Mouse (Mus musculus) retina, adult 2 months (tissue): Measurements from ENCODE around the gene Dcaf10.
"Not testable (repeated sequence)": the region's sequence is repeated elsewhere in the genome, so short reads cannot be mapped to it uniquely, and the experiment has no call there.

Source experiments
- DNase-seq: peaks from one replicate; pipeline ENCODE4 v3.0.0-alpha.2; 2012; ENCODE audit warnings: low read depth, low spot score

The Dcaf10 gene

DNA sequence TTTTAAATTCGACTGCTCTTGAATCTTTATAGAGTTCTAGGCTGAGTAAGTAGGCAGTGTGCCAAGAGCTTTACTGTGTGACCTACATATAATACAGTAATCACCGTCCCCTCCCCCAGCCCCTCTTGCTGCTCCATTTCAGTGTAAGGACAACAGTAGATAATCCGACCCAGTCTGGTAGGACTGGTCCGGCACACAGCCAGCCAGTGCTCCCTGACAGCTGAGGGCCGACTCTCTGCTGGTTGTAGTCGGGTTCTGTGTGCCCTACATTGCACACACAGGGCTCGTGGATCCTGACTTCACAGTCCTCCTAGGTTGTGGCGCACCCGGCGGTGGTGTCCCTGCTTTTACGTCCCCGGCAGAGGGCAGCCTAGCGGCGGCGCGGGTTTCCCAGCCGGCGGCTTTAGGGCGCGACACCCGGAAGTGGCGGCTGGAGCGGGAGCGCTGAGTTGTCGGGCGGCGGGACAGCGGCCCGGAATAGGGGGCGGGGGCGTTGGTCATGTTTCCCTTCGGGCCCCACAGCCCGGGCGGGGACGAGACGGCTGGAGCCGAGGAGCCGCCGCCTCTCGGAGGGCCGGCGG, at the start of gene Dcaf10:
Gene Dcaf10, plus strand, starts transcription at position 433 of the 581 bp plus-strand sequence.
- DNase-seq = peak; percentile 83

DNA sequence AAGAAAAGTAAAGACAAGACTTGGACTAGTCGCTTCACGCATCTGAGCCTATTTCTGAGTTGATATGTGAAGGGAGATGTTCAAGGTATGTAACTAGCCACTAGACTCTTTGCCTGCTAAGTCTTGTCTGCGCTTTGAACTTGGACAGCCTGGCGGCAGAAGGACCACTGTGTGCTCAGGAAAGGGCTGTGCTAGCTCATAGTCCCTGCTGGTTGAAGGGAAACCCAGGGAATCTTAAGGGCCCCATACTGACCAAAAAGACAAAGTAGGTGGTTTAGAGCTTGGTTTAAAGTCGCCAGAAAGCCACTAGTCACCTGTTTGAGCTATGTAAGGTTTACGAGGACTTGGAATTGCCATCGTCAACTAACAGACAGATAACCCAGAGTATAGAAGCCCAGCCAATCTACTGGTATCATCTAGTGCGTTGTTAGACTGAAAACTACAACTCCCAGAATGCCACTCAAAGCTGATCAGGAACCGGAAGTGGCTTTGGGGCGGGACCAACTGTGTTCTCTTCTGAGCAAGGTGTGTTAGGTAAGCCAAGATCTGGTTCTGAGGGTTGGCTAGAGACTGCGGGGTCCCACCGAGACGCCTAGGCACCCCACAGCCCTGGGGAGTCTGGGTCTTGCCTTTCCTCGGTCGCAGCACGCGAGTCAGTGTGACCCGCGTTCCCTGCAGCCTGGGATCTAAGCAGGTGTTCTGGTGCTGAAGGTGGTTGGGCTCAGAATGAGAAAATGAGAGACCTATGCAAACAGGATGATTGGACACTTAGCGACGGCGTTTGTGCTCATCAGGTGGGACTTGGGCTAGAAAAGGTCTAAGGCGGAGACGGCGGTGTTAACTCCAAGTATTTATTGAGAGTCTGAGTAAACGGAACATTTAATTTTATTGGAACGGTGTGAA, 45.0 kb upstream of the Dcaf10 start, which contains the start of gene Trmt10b:
Gene Trmt10b, plus strand, starts transcription at position 466 of the 903 bp plus-strand sequence.
- DNase-seq = peak; percentile 69

DNA sequence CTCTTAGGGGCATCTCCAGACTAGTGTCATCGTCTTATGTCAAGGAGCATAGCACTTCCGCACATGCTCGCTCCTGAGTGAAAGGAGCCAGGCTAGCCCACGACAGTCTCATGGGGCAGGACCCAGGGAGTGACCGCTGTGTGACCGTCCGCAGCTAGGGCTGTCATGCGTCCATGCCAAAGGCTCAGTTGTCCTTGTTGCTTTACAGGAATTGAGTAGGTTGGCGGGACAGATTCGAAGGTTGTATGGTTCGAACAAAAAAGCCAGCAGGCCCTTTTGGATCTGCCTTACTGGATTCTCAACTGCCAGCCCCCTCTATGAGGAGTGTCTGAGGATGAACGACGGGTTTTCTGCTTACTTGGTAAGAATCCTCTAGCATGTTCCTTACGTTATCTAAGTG, 36.4 kb upstream of the Dcaf10 start:
- DNase-seq = no peak

DNA sequence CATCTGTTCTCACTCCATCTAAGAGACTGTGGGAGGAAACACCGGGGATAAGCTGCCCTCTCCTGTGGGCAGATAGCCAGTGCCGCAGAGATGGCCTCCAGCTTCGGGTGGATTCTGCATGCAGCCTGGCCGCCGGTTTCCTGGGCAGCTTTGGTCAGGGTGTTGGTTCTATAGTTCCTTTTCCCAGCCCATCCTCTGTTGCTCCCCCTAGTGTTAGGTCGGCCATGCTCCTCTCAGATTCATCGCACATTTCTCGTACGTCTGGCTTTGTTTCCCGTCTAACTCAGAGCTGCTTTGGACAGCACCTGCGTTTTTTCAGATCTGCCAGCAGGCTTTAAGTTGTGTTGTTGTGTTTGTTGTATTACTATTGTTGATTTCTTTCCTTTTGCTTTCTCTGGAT, 33.9 kb upstream of the Dcaf10 start:
- DNase-seq = no peak

DNA sequence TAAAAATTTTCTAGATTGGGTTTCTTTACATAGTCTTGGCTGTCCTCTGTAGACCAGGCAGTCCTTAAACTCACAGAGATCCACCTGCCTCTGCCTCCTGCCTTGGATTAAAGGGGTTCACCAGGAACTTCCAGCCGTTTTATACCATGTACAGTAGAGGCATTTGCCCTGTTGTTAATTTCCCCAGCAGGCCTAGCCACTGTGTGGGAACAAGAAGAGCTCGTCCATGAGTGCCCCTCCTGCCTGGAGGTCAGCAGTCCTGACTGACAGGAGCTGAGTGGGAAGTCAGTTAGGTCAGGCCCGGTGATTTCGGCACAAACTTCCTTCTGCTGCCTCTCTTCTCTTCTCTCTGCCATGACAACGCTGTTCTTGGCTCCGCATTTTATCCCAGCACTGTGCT, 33.3 kb upstream of the Dcaf10 start:
- DNase-seq = no peak

DNA sequence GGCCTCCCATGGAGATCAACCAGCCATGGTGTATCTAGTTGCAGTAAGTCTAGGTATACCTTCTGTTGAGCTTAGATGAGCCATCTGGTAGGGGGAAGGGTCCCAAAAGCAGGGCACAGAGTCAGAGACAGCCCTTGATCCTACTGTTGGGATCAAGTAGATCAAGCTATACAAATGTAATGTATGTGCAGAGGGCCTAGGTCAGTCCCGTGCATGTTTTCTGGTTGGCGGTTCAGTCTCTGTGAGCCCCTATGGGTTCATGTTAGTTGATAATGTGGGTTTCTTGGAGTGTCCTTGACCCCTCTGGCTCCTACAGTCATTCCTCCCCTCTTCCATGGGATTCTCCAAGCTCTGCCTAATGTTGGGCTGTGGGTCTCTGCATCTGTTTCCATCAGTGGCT, 30.8 kb upstream of the Dcaf10 start:
- no peak for DNase-seq

DNA sequence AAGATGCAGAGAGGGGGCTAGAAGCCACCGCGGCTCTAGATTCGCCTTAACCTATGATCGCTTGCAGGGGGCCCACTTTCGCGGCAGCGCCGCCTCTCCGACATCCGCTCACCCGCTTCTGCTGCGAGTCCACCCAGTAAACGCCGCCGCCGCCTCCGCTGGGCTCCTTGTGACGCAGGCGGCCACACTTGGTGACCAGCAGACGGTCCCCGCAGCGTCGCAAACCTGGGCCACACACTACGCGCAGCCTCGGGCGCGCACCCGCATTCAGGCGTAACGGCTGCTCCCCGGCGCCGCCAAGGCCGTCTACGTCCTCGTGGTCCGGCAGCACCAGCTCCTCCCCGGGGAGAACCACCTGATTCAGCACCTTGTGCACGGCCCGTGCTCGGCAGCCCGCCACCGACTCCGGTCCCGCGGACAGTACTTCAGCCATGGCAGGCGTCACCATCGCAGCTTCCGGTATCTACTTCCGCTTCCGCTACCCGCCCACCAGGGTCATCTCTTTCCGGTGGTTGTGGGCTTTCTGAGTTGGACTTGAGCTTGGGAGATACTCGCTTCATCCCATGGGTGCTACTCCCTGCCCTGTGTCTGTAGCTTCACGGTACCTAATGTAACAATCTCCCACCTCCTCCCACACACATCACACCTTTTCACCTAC, 21.6 kb upstream of the Dcaf10 start:
- peak; percentile 61 for DNase-seq

DNA sequence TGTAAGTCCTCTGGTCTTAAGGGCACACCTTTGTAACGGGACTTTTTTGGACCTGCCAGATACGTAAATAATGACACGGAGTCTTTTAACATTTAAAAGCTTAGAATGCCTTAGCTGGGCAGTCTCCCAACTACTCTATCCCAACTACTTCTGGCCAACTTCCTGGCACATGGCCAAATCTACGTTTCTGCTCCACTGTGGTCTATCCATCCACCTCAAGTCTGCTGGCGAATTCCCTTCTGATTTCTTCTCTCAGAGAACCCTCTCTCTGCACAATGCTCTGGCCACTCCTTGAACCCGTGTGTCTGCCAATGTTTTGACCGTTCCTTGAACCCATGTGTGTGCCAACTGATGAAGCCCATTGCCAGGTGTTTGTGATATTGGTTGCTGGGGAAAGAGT, 10.8 kb upstream of the Dcaf10 start:
- DNase-seq = no peak

DNA sequence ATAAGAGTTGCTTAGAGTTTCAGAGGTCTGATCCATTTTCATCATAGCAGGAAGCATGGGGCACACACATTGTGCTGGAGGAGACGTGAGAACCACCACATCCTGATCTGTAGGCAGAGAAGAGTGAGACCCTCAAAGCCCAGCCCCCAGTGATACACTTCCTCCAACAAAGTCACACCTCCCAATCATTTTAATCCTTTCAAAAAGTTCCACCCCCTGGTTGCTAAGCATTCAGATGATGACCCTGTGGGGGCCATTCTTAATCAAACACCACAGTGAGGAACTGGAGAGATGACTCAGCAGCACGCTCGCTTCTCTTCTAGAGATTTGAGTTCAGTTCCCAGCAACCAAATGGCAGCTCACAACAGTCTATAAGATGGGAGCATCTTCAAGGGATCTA, 9.4 kb upstream of the Dcaf10 start:
- no peak for DNase-seq

DNA sequence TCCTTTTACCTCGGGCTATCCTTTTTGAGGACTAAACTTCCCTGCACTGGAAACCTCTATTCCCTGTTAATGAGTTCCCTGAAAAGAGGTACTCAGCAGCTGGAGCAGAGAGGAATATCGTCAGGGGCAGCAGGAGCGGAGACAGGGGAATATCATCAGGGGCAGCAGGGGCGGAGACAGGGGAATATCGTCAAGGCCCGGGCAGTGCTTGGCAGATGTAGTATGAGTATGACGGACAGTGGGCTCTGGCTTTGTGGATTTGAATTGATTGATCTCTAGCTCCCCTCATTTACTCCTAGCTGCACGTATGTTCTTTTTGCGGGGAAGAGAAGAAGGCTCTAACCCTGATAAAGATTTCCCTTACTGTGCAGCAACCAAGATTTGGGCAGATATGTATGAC, 675 bp upstream of the Dcaf10 start:
- no peak for DNase-seq

DNA sequence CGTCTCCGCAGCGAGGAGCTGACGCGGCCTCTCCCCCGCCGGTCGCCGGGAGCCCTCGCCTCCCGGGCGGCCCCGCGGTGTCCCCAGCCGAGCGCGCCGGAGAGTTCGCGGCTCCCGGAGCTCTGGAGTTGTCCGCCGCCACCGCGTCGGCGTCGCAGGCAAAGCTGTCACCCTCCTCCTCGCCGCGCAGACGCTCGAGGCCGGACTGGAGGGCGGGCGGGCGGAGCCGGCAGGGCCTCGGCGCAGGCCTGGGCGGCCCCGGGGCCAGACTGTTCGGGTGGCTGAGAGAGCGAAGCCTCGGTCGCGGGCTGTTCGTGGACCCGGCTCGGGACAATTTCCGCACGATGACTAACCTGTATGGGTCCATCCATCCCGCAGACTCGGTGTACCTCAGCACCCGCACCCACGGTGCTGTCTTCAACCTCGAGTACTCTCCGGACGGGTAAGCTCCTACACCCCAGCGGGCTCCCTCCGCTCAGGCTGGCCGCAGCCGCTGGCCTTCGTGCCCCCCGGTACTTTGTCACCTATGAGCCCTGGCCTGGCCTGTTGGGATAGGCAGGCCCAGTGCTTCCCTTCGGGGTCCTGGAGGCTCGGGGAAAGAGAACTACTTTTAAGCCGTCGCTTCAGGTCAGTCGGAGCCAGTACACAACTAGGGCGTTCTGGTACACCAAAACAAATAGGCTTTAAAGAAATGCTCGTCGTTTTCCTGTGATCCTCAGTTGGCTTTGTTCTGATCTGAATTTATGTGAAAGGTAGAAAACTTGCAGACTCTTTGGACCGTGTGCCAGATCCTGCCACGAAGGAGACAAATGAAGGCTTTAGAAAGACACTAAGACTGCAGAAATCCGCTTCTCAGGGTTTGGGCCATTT, 620 bp downstream of the Dcaf10 start, which contains the start of gene Exosc3:
Gene Exosc3, minus strand, starts transcription at position 447 of the 870 bp plus-strand sequence.
- DNase-seq = no peak

DNA sequence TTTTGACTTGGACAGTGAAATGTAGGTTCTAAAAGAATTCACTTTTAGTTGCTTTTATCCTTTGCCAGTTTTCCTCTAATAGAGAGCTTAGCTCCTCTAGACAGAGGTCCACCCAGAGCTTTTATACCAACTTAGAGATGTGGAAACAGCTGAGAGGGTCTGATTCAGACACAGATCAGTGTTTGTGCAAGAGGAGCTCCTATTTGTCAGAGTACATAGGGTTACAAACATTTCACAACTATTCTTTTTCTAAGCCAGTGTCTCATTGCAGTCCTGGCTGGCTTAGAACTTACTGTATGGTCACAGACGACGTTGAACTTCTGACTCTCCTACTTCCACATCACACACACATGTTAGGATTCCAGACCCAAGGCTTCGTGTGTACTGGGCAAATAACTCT, 14.8 kb downstream of the Dcaf10 start:
- no peak for DNase-seq

DNA sequence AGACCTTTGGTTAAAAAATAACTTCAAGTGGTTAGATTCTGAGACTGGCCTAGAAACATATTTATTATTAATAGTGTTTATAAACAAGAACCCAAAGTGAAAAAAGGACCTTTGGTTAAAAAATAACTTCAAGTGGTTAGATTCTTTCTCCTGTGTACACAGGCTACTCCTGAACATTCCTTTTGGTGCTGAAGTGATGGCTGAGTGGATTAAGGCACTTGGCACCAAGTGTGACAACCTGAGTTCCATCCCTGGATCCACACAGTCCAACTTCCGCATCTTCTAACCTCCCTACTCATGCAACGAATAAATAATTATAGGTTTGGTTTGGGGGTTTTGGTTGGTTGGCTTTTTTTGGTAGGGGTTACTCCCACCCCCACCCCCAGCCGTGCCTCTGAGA, 29.4 kb downstream of the Dcaf10 start:
- no peak for DNase-seq

DNA sequence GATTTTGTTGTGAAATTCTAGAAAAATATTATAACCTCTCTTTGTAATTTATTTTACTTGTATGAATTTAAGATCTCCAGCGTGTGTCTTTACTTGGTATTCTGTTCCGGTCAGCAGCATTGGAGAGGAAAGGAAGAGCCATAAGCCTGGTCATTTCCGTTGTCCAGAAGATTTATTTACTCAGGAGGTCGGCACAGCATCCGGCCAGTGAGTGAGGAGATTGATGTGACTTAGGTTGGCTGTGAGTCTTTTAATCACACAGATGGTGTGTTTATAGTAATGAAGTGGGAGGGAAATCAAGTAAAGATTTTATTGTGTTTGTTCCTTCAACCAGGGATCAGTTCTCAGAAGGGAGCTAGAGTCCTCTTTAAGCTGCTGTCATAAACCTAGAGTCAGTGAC, 33.0 kb downstream of the Dcaf10 start:
- no peak for DNase-seq

DNA sequence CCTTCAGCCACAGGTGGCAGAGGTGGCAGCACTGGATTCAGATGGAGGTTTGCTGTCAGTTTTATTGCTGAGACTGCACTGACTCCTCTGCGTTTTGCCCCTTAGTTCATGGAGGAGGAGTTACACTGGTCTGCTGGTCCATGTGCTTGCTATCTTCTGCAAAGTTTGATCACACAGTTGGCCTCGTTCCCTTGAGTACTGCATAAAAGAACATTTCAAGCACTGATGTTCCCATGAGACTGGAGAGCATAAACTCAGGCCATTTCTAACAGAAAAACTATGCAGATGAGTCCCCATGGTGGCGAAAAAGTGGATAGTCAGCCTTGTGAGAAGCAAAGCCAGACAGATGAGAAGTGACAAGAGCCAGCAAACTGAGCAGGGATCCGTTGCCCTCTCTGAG, 34.7 kb downstream of the Dcaf10 start:
- no peak for DNase-seq

DNA sequence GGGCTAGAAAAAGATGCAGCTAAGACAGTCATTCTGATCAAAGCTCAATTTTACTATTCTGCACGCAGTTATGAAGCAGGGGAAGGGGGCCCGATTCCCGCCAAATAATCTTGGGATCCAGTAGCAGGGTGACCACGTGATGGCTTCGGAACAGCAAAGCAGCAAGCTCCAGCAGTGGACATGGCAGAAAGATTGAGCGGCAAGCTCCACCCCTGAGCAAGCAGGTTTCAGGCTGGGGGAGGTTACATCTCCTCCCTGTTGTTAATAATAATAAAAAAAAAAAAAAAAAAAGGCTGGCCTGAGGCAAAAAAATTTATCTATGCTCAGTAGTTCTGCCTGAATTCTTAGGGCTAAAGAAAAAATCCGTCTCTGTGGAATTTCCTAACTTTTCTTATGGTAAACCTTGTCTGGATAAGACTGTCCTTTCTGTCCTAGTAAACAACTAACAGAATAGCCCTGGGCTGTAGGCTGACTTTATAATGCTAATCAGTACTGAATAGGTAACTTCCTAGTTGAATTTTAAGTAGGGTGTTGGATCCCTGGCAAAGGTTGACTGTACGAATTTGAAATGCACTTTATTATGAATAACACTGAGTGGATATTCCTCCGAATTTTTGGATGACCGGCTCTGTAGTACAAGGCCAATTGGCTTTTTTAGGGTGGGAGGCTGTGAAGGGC, 39.1 kb downstream of the Dcaf10 start:
- not testable (repeated sequence) for DNase-seq

DNA sequence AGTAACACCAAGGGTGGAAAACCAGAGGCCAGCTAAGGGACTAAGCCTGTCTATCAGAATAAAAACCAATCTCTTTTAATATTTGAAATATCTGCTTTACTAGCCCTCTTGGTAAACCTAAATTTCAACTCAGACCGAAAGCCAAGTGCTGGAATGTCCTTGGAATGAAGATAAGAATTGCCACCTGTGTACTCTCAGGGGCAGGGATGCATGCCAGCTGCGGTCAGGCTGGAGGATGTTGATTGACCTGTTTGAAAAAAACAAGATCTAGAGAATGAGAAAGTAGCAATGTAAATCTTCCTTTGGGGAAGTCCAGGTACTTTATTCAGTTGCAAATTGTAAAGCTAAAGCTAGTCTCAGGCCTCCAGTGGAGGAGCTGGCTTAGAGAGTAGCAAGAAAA, 40.2 kb downstream of the Dcaf10 start:
- DNase-seq = not testable (repeated sequence)

DNA sequence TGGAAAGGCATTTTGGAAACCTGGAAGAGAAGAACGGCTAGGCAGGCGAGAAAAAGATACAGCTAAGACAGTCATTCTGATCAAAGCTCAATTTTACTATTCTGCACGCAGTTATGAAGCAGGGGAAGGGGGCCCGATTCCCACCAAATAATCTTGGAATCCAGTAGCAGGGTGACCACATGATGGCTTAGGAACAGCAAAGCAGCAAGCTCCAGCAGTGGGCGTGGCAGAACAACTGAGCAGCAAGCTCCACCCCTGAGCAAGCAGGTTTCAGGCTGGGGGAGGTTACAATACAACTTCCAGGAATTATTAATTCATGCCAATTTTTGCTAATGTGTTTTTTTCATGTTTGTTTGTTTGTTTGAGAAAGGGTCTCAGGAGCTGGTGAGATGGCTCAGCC, 45.4 kb downstream of the Dcaf10 start:
- DNase-seq = not testable (repeated sequence)

DNA sequence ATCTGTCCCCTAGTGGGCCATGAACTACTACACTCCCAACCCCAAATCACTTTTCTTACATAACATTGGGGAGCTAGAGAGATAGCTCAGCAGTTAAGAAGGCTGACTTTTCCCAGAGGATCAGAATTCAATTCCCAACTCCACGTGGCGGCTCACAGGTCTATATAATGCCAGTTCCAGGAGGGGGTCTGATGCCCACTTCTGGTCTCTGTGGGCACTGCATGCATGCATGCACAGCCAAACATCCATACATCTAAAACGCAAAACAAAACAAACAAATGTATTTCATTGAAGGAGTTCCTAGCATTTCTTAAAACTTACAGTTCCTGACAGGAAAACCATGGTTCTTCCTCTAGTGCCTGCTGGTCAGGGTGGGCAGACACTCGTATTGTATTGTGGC, 50.2 kb downstream of the Dcaf10 start:
- no peak for DNase-seq

DNA sequence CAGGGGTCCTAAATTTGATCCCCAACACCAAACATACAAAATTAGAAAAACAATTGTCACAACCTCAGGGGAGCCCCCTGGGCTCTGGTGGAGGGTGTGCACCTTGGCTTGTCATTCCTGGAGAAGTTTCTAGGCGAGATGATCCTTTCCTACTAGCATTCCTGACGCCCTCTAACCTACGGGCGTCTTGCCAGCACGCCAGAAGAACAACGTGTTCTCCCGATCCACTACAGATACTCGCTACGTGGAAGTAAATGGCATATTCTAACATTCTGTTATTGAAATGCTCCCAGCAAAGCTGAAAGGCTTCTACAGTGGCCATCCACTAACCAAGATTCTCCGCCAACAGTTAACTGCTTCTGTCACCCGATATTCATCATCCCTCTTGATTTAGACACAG, 50.7 kb downstream of the Dcaf10 start:
- DNase-seq = no peak

DNA sequence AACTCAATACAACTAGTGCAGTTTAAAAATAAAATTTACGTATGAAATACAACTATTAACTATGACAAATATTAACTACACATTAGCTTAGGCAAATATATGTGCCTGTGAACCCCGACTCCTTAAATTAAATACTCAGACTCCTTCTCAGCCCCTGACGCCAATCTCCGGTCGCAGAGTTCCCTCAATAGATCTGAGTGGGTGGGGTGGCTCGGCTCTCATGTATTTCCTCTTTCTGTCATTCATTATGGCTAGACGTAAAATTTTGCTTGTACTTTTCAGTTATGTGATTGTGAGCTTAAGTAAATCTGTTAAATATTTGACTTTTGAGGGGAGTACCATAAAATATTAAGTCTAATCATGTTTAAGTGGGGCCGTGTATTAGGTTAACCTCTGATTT, 51.1 kb downstream of the Dcaf10 start:
- no peak for DNase-seq
